Mouse (Mus musculus) liver, adult 2 months (tissue): ENCODE results near the gene Ttc9c. TPM values are rescaled to one million over a fixed set of nuclear protein-coding genes. Genes with fewer than 3 reads are reported as not detected.

Source experiments
- DNase-seq: peaks from one replicate; pipeline ENCODE4 v3.0.0-alpha.2; 2011; ENCODE audit warnings: low read depth, low spot score; ENCODE audit errors: extremely low read depth
- H3K27ac ChIP-seq: fragments of 200-500 bp; replicated peaks from 2 replicates; pipeline ENCODE4 v1.5.1; 2012; ENCODE audit warnings: low read depth, mild to moderate bottlenecking, control low read depth, inconsistent platforms, low read length; ENCODE audit not compliant: insufficient read depth
- H3K27me3 ChIP-seq: fragments of 200-500 bp; 2 replicates; pipeline ENCODE4 v1.6.1; 2012; ENCODE audit warnings: mild to moderate bottlenecking, moderate library complexity, low read length, inconsistent platforms; ENCODE audit not compliant: control insufficient read depth, insufficient read depth
- H3K36me3 ChIP-seq: fragments of 200-500 bp; 2 replicates; pipeline ENCODE4 v1.6.1; 2012; ENCODE audit warnings: low read length, inconsistent platforms; ENCODE audit not compliant: control insufficient read depth, insufficient read depth
- H3K4me1 ChIP-seq: fragments of 200-500 bp; 2 replicates; pipeline ENCODE4 v1.6.1; 2011; ENCODE audit warnings: low read length; ENCODE audit not compliant: control insufficient read depth, insufficient read depth
- H3K4me3 ChIP-seq: fragments of 200-500 bp; 2 replicates; pipeline ENCODE4 v1.5.1; 2011; ENCODE audit warnings: low read depth, mild to moderate bottlenecking, control low read depth, low read length, moderate library complexity; ENCODE audit not compliant: insufficient read depth
- H3K79me2 ChIP-seq: fragments of 200-500 bp; 2 replicates; pipeline ENCODE4 v1.6.1; 2012; ENCODE audit warnings: inconsistent platforms, mild to moderate bottlenecking, low read length, moderate library complexity; ENCODE audit not compliant: control insufficient read depth, insufficient read depth
- H3K9ac ChIP-seq: fragments of 200-500 bp; 2 replicates; pipeline ENCODE4 v1.6.1; 2012; ENCODE audit warnings: low read depth, mild to moderate bottlenecking, control low read depth, inconsistent platforms, low read length
- CTCF ChIP-seq: fragments of 200-500 bp; IDR thresholded peaks from 2 replicates; pipeline ENCODE4 v1.5.1; 2011; ENCODE audit warnings: low read depth, low read length, control low read depth
- POLR2A ChIP-seq: fragments of 200-500 bp; IDR thresholded peaks from 2 replicates; pipeline ENCODE4 v1.6.1; 2011; ENCODE audit warnings: low read length, control low read depth; ENCODE audit not compliant: insufficient read depth; ENCODE audit errors: extremely low read depth
- WGBS: fragments of 180-500 bp; shearing (Covaris S2); methylation state at CpG from one replicate; pipeline ENCODE4 v1.1.7; 2018; 5-methylcytosine and 5-hydroxymethylcytosine counted together
- polyA plus RNA-seq: library from polyadenylated mRNA; depleted of rRNA; stranded (reverse); fragments of >200 nt; gene quantifications from 2 replicates; pipeline ENCODE4 v1.2.3, GENCODE M21; 2012
- total RNA-seq: library from RNA; depleted of rRNA; stranded (reverse); fragments of >200 nt; gene quantifications from 2 replicates; pipeline ENCODE4 v1.2.3, GENCODE M21; 2014

Ttc9c gene
- total and polyA plus RNA-seq, 2 experiments, result 8.1 to 15.6 TPM

GRCm38 (mm10) chr19:8798264-8798946 lies 20.7 kb downstream of the Ttc9c start, which contains the start of gene Polr2g:
Gene Polr2g, minus strand, starts transcription at chr19:8798577.
- no peaks in the 10 kb centered on the region for H3K27me3 ChIP-seq
- DNase-seq, result peak; percentile 88
- H3K36me3 ChIP-seq, result peaks cover 5% of the 10 kb centered on the region; the same call in 1 of the 2 replicates
- H3K4me3 ChIP-seq, result peak within 1 kb of the TSS; percentile 85
- peak within 1 kb of the TSS; percentile 51 for H3K9ac ChIP-seq
- H3K4me1 ChIP-seq, result peaks cover 6% of the 10 kb centered on the region; the same call in 1 of the 2 replicates
- WGBS, result under 1% methylated on average over 25 of the region's 25 CpGs
- TF ChIP-seq CTCF (no peak), POLR2A (peak; percentile 83)
- H3K27ac ChIP-seq, result peak within 1 kb of the TSS; percentile 37
- H3K79me2 ChIP-seq, result no peaks in the 10 kb centered on the region

GRCm38 (mm10) chr19:8790171-8790570 lies 29.0 kb downstream of the Ttc9c start:
- Histone ChIP-seq H3K36me3 (peaks cover 10% of the 10 kb centered on the region; the same call in 1 of the 2 replicates), H3K9ac (no peak overlapping the region), H3K27me3 (no peaks in the 10 kb centered on the region), H3K4me1 (peaks cover 3% of the 10 kb centered on the region; the same call in 1 of the 2 replicates), H3K79me2 (no peaks in the 10 kb centered on the region), H3K27ac (no peak overlapping the region), H3K4me3 (no peak overlapping the region)
- DNase-seq, result no peak
- no peak for TF ChIP-seq POLR2A
- WGBS, result 80% methylated on average over 7 of the region's 7 CpGs

DNA sequence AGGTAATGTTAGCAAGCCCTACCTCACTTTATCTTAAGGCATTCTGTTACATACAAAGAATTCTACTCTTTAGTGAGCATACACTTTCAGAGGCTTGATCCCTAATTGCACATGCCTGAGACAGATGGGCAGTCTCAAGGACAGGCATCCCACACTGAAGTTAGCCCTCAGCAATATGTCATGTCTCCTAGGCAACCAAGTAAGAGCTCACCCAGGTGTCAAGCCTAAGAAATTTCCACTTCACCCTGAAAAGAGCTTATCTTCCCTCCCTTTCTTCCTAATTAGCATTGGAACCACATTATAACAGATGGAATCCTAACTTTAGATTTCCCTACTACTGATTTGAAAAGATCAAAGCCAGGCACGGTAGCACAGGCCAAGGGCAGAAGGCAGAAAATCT lies 30.0 kb downstream of the Ttc9c start:
- Histone ChIP-seq H3K4me1 (peaks cover 3% of the 10 kb centered on the region; the same call in 1 of the 2 replicates), H3K27ac (no peak overlapping the region), H3K79me2 (no peaks in the 10 kb centered on the region), H3K4me3 (no peak overlapping the region), H3K36me3 (peaks cover 6% of the 10 kb centered on the region; the same call in 1 of the 2 replicates), H3K27me3 (no peaks in the 10 kb centered on the region), H3K9ac (no peak overlapping the region)
- no peak for DNase-seq
- TF ChIP-seq CTCF, result no peak
- TF ChIP-seq POLR2A, result no peak
- 63% methylated on average over 1 of the region's 1 CpGs for WGBS

DNA sequence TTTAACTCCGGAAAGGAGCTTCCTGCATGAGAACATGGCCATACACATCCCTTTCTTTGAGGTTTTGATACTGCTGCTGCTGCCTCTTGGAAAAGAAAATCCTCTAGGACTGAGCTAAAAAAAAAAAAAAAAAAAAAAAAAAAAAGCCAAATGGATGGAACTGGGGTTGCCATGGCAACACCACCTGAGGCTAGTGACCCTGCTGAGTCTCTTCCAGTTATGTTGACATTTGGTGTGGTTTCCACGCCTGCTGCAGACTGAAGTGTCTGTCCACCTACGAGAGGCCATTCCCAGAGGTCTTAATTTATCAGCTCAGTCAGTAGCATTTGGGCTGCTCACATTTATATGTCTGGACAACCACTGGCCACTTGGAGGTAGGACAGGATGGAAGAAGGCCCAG lies 30.6 kb downstream of the Ttc9c start:
- Histone ChIP-seq H3K36me3 (peaks cover 5% of the 10 kb centered on the region; the same call in 1 of the 2 replicates), H3K79me2 (no peaks in the 10 kb centered on the region), H3K27me3 (no peaks in the 10 kb centered on the region), H3K27ac (no peak overlapping the region), H3K9ac (no peak overlapping the region), H3K4me1 (peaks cover 3% of the 10 kb centered on the region; the same call in 1 of the 2 replicates), H3K4me3 (no peak overlapping the region)
- no peak for DNase-seq
- WGBS, result 34% methylated on average over 3 of the region's 3 CpGs
- no peak for TF ChIP-seq POLR2A
- no peak for TF ChIP-seq CTCF

GRCm38 (mm10) chr19:8786008-8786781 lies 32.9 kb downstream of the Ttc9c start, which contains the start of gene Taf6l:
Gene Taf6l, minus strand, starts transcription at chr19:8786417.
- H3K27me3 ChIP-seq, result no peaks in the 10 kb centered on the region
- peaks cover 3% of the 10 kb centered on the region; the same call in 1 of the 2 replicates for H3K4me1 ChIP-seq
- peak within 1 kb of the TSS; percentile 76 for H3K9ac ChIP-seq
- 2% methylated on average over 32 of the region's 32 CpGs for WGBS
- H3K79me2 ChIP-seq, result no peaks in the 10 kb centered on the region
- peak within 1 kb of the TSS; percentile 66 for H3K4me3 ChIP-seq
- TF ChIP-seq POLR2A (no peak), CTCF (peak; percentile 19; the same call in 1 of the 2 replicates)
- no peaks in the 10 kb centered on the region for H3K36me3 ChIP-seq
- H3K27ac ChIP-seq, result peak within 1 kb of the TSS; percentile 51
- DNase-seq, result peak; percentile 97
